Mouse (Mus musculus): ENCODE measurements around the gene Zc3h12a. TPM values are rescaled to one million over a fixed set of nuclear protein-coding genes. Genes with fewer than 3 reads are reported as not detected.

Gene Zc3h12a
- polyA plus RNA-seq (2012; rRNA removed), result 0.88 and 1.1 TPM in 2 replicates

GRCm38 (mm10) chr4:125127305-125128084 is at the start of gene Zc3h12a:
Zc3h12a (minus strand) TSS chr4:125127840.

GRCm38 (mm10) chr4:125084403-125085345 is 43.0 kb downstream of the Zc3h12a start, which contains the start of gene Meaf6:
Meaf6 (plus strand) TSS chr4:125085134.

Other genes starting within 250 kb of the Zc3h12a start
- 14.7 and 23.8 TPM in 2 replicates for gene Epha10, start 246.9 kb downstream of the Zc3h12a start, polyA plus RNA-seq (2012; rRNA removed)
- 22.9 and 30.3 TPM in 2 replicates for gene 9930104L06Rik, start 190.8 kb downstream of the Zc3h12a start, polyA plus RNA-seq (2012; rRNA removed)
- gene Cdca8, start 188.5 kb downstream of the Zc3h12a start, polyA plus RNA-seq (2012; rRNA removed), result 107 and 124 TPM in 2 replicates
- 26.2 and 90.0 TPM in 2 replicates for gene Rspo1, start 141.4 kb downstream of the Zc3h12a start, polyA plus RNA-seq (2012; rRNA removed)
- 107 and 146 TPM in 2 replicates for gene Gnl2, start 111.3 kb downstream of the Zc3h12a start, polyA plus RNA-seq (2012; rRNA removed)
- gene Dnali1, start 62.1 kb downstream of the Zc3h12a start, polyA plus RNA-seq (2012; rRNA removed), result 0.31 and 0.68 TPM in 2 replicates
- 21.8 and 22.8 TPM in 2 replicates for gene Snip1, start 61.2 kb downstream of the Zc3h12a start, polyA plus RNA-seq (2012; rRNA removed)
- gene Meaf6, start 42.7 kb downstream of the Zc3h12a start, polyA plus RNA-seq (2012; rRNA removed), result 91.4 and 122 TPM in 2 replicates